Mouse (Mus musculus) brain, embryonic 14.5 days (tissue): ENCODE data around the gene Elmsan1. TPM values are rescaled to one million over a fixed set of nuclear protein-coding genes. Genes with fewer than 3 reads are reported as not detected.

Source experiments
- DNase-seq: peaks from one replicate; pipeline ENCODE4 v3.0.0-alpha.2; 2011; ENCODE audit warnings: low read depth
- CTCF ChIP-seq: fragments of 200-500 bp; IDR thresholded peaks from 2 replicates; pipeline ENCODE4 v1.5.1; 2012; ENCODE audit warnings: inconsistent platforms, mild to moderate bottlenecking, moderate library complexity, borderline replicate concordance; ENCODE audit not compliant: insufficient read depth, insufficient read length; ENCODE audit errors: extremely low read depth
- POLR2A ChIP-seq: fragments of 200-500 bp; IDR thresholded peaks from 2 replicates; pipeline ENCODE4 v1.6.1; 2012; ENCODE audit warnings: mild to moderate bottlenecking, inconsistent platforms, borderline replicate concordance; ENCODE audit not compliant: poor library complexity, insufficient read depth, insufficient read length, severe bottlenecking; ENCODE audit errors: extremely low read depth
- polyA plus RNA-seq: library from polyadenylated mRNA; depleted of rRNA; stranded (reverse); fragments of >200 nt; gene quantifications from 2 replicates; pipeline ENCODE4 v1.2.3, GENCODE M21; 2012; rRNA removed

Elmsan1 gene
- polyA plus RNA-seq, 1 experiment = 7.9 TPM

DNA sequence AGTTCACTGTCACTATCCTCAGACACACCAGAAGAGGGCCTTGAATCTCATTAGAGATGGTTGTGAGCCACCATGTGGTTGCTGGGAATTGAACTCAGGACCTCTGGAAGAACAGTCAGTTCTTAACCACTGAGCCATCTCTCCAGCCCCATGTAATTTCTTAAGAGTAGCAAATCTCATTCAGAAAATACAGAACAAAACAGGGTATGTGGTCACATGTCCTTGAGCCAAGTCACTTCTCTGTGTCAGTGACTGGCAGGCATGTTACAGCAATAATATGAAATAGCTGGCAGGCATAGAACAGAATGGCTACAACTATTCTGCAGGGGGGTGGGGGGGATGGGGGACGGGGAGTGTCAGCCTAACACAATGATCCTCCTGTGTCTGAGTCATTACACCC lies 118.6 kb downstream of the Elmsan1 start:
- TF ChIP-seq CTCF (no peak), POLR2A (no peak)
- no peak for DNase-seq

DNA sequence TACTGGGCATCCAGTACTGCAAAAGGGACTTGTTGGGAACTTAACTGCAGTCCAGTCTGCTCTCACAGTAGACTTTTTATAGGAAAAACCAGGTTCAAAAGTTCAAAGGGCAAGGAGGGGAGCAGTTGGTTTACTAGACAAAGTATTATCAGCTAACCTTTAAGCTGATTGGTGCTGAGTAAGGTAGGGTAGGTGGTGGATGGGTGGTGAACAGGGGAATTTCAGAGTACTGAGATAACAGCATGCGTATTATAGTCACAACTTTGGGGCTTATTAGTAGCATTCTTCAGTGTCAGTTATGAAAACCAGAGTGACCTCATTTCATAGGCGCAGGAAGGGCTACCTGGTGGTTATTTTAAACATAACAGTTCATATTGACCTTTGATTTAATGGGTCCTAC lies 119.1 kb downstream of the Elmsan1 start:
- TF ChIP-seq CTCF (no peak), POLR2A (no peak)
- no peak for DNase-seq

Other genes starting within 250 kb of the Elmsan1 start
- not detected in 2 replicates for gene Heatr4, start 234.0 kb downstream of the Elmsan1 start, polyA plus RNA-seq
- gene Acot2, start 231.0 kb downstream of the Elmsan1 start, polyA plus RNA-seq = 3.1 and 4.5 TPM in 2 replicates
- 45.3 and 47.0 TPM in 2 replicates for gene Acot1, start 209.4 kb downstream of the Elmsan1 start, polyA plus RNA-seq
- 0.21 and 0.45 TPM in 2 replicates for gene Acot4, start 180.5 kb downstream of the Elmsan1 start, polyA plus RNA-seq
- 0.49 TPM in 1 of 2 replicates, not detected in the other for gene Gm49366, start 179.9 kb downstream of the Elmsan1 start, polyA plus RNA-seq
- 0.21 and 0.36 TPM in 2 replicates for gene Acot3, start 166.7 kb downstream of the Elmsan1 start, polyA plus RNA-seq
- 0.07 TPM in 1 of 2 replicates, not detected in the other for gene Acot5, start 149.6 kb downstream of the Elmsan1 start, polyA plus RNA-seq
- 2.8 and 3.0 TPM in 2 replicates for gene Acot6, start 118.2 kb downstream of the Elmsan1 start, polyA plus RNA-seq
- 15.6 and 20.2 TPM in 2 replicates for gene Dnal1, start 104.5 kb downstream of the Elmsan1 start, polyA plus RNA-seq
- gene Pnma1, start 70.4 kb downstream of the Elmsan1 start, polyA plus RNA-seq = 3.2 TPM in 2 replicates
- 7.2 and 10.3 TPM in 2 replicates for gene Ptgr2, start 66.4 kb upstream of the Elmsan1 start, polyA plus RNA-seq
- 59.5 and 72.4 TPM in 2 replicates for gene Zfp410, start 98.0 kb upstream of the Elmsan1 start, polyA plus RNA-seq
- gene Coq6, start 142.8 kb upstream of the Elmsan1 start, polyA plus RNA-seq = 48.3 and 70.1 TPM in 2 replicates
- 16.2 and 18.4 TPM in 2 replicates for gene Fam161b, start 143.0 kb upstream of the Elmsan1 start, polyA plus RNA-seq
- gene Entpd5, start 190.1 kb upstream of the Elmsan1 start, polyA plus RNA-seq = 7.1 and 9.8 TPM in 2 replicates
- 3.4 TPM in 2 replicates for gene Bbof1, start 190.2 kb upstream of the Elmsan1 start, polyA plus RNA-seq
- 14.3 and 15.2 TPM in 2 replicates for gene Rnf113a2, start 198.3 kb upstream of the Elmsan1 start, polyA plus RNA-seq
- gene Aldh6a1, start 232.1 kb upstream of the Elmsan1 start, polyA plus RNA-seq = 18.0 and 19.3 TPM in 2 replicates
- gene Lin52, start 232.5 kb upstream of the Elmsan1 start, polyA plus RNA-seq = 24.5 and 40.8 TPM in 2 replicates